ENCODE assay signal across 8 mouse cellular contexts in the genomic region with DNA sequence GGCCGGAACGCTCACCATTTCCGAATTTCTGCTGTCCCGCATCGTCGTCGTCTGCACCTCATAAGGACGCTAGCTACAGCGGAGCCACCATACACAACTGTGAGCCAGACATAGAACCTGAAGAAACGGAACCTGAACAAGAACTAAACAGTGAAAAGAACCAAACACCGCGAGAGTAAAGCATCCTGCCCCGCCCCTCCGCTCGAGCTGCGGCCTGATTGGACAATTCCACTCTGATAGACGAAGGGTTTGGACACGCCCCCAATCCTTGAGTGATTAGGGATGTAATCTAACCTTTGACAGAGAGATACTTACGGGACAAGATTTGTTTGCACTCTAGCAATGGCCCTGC. TPM values are rescaled to one million over a fixed set of nuclear protein-coding genes. Genes with fewer than 3 reads are reported as not detected.
DNase-seq lines count a peak whose midpoint lies in the region; ATAC-seq and TF ChIP-seq lines count a peak whose summit lies in the region.

A gene (minus strand): TSS at position 149 of the 352 bp plus-strand sequence.

- H3K36me3 ChIP-seq in E14TG2a.4 (ENCODE audit: insufficient read depth, low read length), result peaks cover 4% of the 10 kb centered on the region; the same call in 1 of the 2 replicates
- H3K36me3 ChIP-seq in forebrain, embryonic 13.5 days (ENCODE audit: poor library complexity, severe bottlenecking), result no peaks in the 10 kb centered on the region
- H3K36me3 ChIP-seq in liver, embryonic 15.5 days (replicated peaks), result no peaks in the 10 kb centered on the region
- no peaks in the 10 kb centered on the region for H3K36me3 ChIP-seq in neural tube, embryonic 11.5 days (ENCODE audit: control insufficient read depth, insufficient read depth, low read length)
- H3K36me3 ChIP-seq in stomach, embryonic 16.5 days (ENCODE audit: control insufficient read depth, insufficient read depth, low read length), result no peaks in the 10 kb centered on the region

- TF ChIP-seq CTCF in E14TG2a.4 (conservative IDR thresholded peaks at IDR 0.05; ENCODE audit: low read length), result no peak

- intact Hi-C loops in heart, postnatal 10 days (cut with DNase I), result no loop called here

- WGBS in forebrain, embryonic 13.5 days, result under 1% methylated on average over 19 of the region's 19 CpGs
- WGBS in liver, embryonic 15.5 days (ENCODE audit: insufficient replicate concordance), result under 1% methylated on average over 19 of the region's 19 CpGs
- WGBS in neural tube, embryonic 11.5 days, result under 1% methylated on average over 19 of the region's 19 CpGs
- under 1% methylated on average over 19 of the region's 19 CpGs for WGBS in stomach, embryonic 16.5 days

- H3K9me3 ChIP-seq in E14TG2a.4 (ENCODE audit: low read length), result no peaks in the 10 kb centered on the region
- no peaks in the 10 kb centered on the region for H3K9me3 ChIP-seq in forebrain, embryonic 13.5 days (replicated peaks)
- H3K9me3 ChIP-seq in liver, embryonic 15.5 days (replicated peaks), result no peaks in the 10 kb centered on the region
- no peaks in the 10 kb centered on the region for H3K9me3 ChIP-seq in neural tube, embryonic 11.5 days (ENCODE audit: control insufficient read depth, low read length)
- H3K9me3 ChIP-seq in stomach, embryonic 16.5 days (replicated peaks; ENCODE audit: control insufficient read depth, low read length), result no peaks in the 10 kb centered on the region

- peaks cover 25% of the 10 kb centered on the region for H3K4me1 ChIP-seq in E14TG2a.4 (replicated peaks; ENCODE audit: low read depth, low read length)
- H3K4me1 ChIP-seq in forebrain, embryonic 13.5 days, result peaks cover 9% of the 10 kb centered on the region
- peaks cover 14% of the 10 kb centered on the region for H3K4me1 ChIP-seq in liver, embryonic 15.5 days (replicated peaks)
- H3K4me1 ChIP-seq in neural tube, embryonic 11.5 days (ENCODE audit: control insufficient read depth, insufficient read depth, low read length), result peaks cover 4% of the 10 kb centered on the region
- H3K4me1 ChIP-seq in stomach, embryonic 16.5 days (ENCODE audit: control insufficient read depth, insufficient read depth, low read length), result peaks cover 7% of the 10 kb centered on the region

- H3K27ac ChIP-seq in forebrain, embryonic 13.5 days, result peak within 1 kb of the TSS; percentile 69
- H3K27ac ChIP-seq in liver, embryonic 15.5 days (replicated peaks), result peak within 1 kb of the TSS; percentile 72
- H3K27ac ChIP-seq in neural tube, embryonic 11.5 days (ENCODE audit: low read depth, low read length), result peak within 1 kb of the TSS; percentile 24; the same call in 1 of the 2 replicates
- peak within 1 kb of the TSS; percentile 78 for H3K27ac ChIP-seq in stomach, embryonic 16.5 days (ENCODE audit: low read length)

- H3K9ac ChIP-seq in forebrain, embryonic 13.5 days, result peak within 1 kb of the TSS; percentile 85
- peak within 1 kb of the TSS; percentile 65 for H3K9ac ChIP-seq in liver, embryonic 15.5 days
- H3K9ac ChIP-seq in neural tube, embryonic 11.5 days (ENCODE audit: low read length), result peak within 1 kb of the TSS; percentile 93
- peak within 1 kb of the TSS; percentile 83 for H3K9ac ChIP-seq in stomach, embryonic 16.5 days (ENCODE audit: low read length)

- H3K4me3 ChIP-seq in E14TG2a.4 (replicated peaks; ENCODE audit: low read length), result peak within 1 kb of the TSS; percentile 96
- peak within 1 kb of the TSS; percentile 64 for H3K4me3 ChIP-seq in forebrain, embryonic 13.5 days
- peak within 1 kb of the TSS; percentile 70 for H3K4me3 ChIP-seq in liver, embryonic 15.5 days (replicated peaks)
- H3K4me3 ChIP-seq in neural tube, embryonic 11.5 days (ENCODE audit: low read depth, low read length), result peak within 1 kb of the TSS; percentile 62
- peak within 1 kb of the TSS; percentile 91 for H3K4me3 ChIP-seq in stomach, embryonic 16.5 days (replicated peaks; ENCODE audit: low read length)

- H3K4me2 ChIP-seq in forebrain, embryonic 13.5 days, result peak within 1 kb of the TSS; percentile 82
- peak within 1 kb of the TSS; percentile 94 for H3K4me2 ChIP-seq in liver, embryonic 15.5 days
- H3K4me2 ChIP-seq in neural tube, embryonic 11.5 days (ENCODE audit: low read depth), result peak within 1 kb of the TSS; percentile 82
- peak within 1 kb of the TSS; percentile 84 for H3K4me2 ChIP-seq in stomach, embryonic 16.5 days (ENCODE audit: low read depth, low read length)

- H3K27me3 ChIP-seq in E14TG2a.4 (ENCODE audit: insufficient read depth, low read length), result 0 out of 2 replicates have a peak, but pooled peaks cover 3% of the 10 kb centered on the region
- H3K27me3 ChIP-seq in forebrain, embryonic 13.5 days, result 0 out of 2 replicates have a peak, but pooled peaks cover 3% of the 10 kb centered on the region
- peaks cover 26% of the 10 kb centered on the region for H3K27me3 ChIP-seq in liver, embryonic 15.5 days
- H3K27me3 ChIP-seq in neural tube, embryonic 11.5 days (ENCODE audit: control insufficient read depth, insufficient read depth, low read length), result no peaks in the 10 kb centered on the region
- H3K27me3 ChIP-seq in stomach, embryonic 16.5 days (ENCODE audit: control insufficient read depth, insufficient read depth, low read length), result no peaks in the 10 kb centered on the region

- DNase-seq in heart, postnatal 10 days, result peak; percentile 91 to 93
- DNase-seq in kidney, postnatal 4 days, result peak; percentile 94 to 96
- DNase-seq in neural tube, embryonic 11.5 days (ENCODE audit: low spot score), result peak; percentile 91

- ATAC-seq in cerebellum, adult (ENCODE audit: insufficient number of reproducible peaks, low FRiP score, low TSS enrichment), result peak; percentile 84
- ATAC-seq in forebrain, embryonic 13.5 days, result peak; percentile 95
- ATAC-seq in liver, embryonic 15.5 days (ENCODE audit: insufficient read depth), result peak; percentile 77
- ATAC-seq in neural tube, embryonic 11.5 days (ENCODE audit: insufficient read depth, low FRiP score, low TSS enrichment), result peak; percentile 74
- ATAC-seq in stomach, embryonic 16.5 days (ENCODE audit: insufficient read depth, low FRiP score), result peak; percentile 91

RNA-seq across cellular contexts. Expression of the gene that starts here (rescaled TPM):
- 13.5 and 14.1 TPM in 2 replicates for polyA plus RNA-seq in forebrain, embryonic 13.5 days (2015; fragmentation: Nextera tagmentation; extraction: Ambion mirVana)
- total RNA-seq in heart, postnatal 10 days (2021), result 1 to 10 TPM; 6.0 to 6.5 TPM
- polyA plus RNA-seq in liver, embryonic 15.5 days (2015; fragmentation: Nextera tagmentation; extraction: Ambion mirVana), result 1.4 and 1.5 TPM in 2 replicates
- polyA plus RNA-seq in neural tube, embryonic 11.5 days (2014; fragmentation: Nextera tagmentation; extraction: Ambion mirVana), result 10.1 and 11.6 TPM in 2 replicates
- polyA plus RNA-seq in stomach, embryonic 16.5 days (2015; fragmentation: Nextera tagmentation; extraction: Ambion mirVana), result 6.7 and 6.8 TPM in 2 replicates

Comparison
In these comparisons a context has a peak if more than half of its experiments do, and no peak if none do; other contexts are left out.
1. Peak in every context shown above with its lines: DNase-seq, ATAC-seq, H3K4me3 ChIP-seq and H3K27ac ChIP-seq.
2. H3K27ac ChIP-seq: peak in every context shown above with its lines; median percentile 78 in stomach, embryonic 16.5 days; 72 in liver, embryonic 15.5 days; 69 in forebrain, embryonic 13.5 days; 24 in neural tube, embryonic 11.5 days.